Mouse (Mus musculus) frontal cortex, postnatal 14 days (tissue): ENCODE data around the gene Krt13.

Experiments used
- DNase-seq, 2 experiments: peaks; one replicate each; pipeline ENCODE4 v3.0.0; 2022; ENCODE audit warnings: low spot score in 2 of 2

The Krt13 gene

GRCm38 (mm10) chr11:100112935-100113741 is 8.2 kb downstream of the Krt13 start:
- no peak for DNase-seq

DNA sequence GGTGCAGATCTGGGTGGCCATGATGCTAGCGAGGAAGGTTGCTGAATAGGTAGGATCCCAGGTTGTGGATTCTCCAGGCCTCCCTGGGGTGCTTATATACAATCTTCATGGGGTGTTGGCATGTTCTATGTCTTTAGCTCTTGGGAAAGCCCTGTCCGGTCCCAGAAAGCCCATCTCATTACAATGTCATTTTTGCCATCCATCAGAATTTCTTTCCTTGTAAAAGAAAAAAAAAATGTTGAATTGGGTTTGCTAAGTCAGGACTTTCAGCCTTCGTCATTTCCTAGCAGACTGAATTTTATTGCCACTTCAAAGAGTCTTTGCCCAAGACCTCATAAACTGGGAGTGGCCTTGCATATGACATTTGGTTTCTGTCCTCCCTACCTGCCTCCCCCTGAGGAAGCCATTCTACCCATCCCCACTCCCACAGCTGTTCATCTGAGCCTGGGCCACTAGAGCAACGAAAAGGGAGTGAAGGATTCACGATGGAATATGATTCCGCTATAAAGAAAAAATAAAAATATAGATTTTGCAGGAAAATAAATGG is 15.7 kb downstream of the Krt13 start, which contains the start of gene Krt36:
TSS of gene Krt36 (minus strand) at position 51 of the 547 bp plus-strand sequence.
- no peak for DNase-seq

DNA sequence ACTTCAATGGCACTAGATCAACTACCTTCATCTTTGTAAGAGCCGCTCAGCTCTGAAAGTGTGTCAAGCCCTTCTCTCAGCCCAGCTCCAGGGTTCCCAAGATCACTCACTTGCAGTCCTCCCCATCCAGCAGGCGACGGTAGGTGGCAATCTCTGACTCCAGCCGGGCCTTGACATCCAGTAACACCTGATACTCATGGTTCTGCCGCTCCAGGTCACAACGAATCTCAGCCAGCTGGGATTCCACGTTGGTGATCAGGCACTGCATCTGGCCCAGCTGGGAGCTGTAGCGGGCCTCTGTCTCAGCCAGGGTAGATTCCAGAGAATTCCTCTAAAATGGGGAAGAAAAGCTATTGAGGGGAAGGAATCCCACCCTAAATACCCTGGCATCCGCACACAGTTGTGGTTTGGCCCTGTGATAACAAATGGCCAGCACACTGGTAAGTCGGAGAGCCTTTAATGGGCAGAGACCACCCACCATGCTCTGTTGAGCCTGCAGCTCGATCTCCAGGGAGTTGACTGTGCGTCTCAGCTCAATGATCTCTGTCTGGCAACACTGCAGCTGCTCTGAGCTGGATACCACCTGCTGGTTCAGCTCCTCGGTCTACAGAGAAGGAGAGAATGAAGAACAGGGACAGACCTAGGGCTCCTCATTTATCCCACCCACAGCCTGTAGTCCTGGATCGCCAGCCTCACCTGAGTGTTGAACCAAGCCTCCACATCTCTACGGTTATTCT is 18.5 kb downstream of the Krt13 start:
- DNase-seq: no peak

- DNase-seq: no peak
Measured at GRCm38 (mm10) chr11:100100391-100100790, 21.0 kb downstream of the Krt13 start.

GRCm38 (mm10) chr11:100097819-100098218 is 23.5 kb downstream of the Krt13 start:
- no peak for DNase-seq

- DNase-seq: no peak
Measured at GRCm38 (mm10) chr11:100096141-100096540, 25.2 kb downstream of the Krt13 start, which contains the start of gene Krt35. TSS of gene Krt35 (minus strand) at chr11:100096241.

- DNase-seq: no peak
Measured at GRCm38 (mm10) chr11:100088378-100089025, 32.9 kb downstream of the Krt13 start.

DNA sequence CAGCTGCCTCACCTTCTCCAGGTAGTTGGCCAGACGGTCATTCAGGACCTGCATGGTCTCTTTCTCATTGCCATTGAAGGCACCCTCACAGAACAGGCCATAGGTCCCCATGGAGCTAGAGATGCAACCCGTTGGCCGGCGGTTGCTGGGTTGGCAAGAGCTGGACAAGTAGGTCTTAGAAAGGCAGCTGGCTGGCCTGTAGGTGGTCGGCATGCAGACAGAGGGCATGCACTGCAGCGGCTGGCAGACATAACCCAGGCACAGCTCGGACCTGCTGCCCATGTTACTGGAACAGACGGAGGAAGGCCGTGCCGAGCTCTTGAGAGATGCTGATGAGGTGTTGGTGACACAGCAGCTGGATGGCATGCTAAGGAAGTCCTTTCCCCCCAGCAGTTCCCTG is 33.5 kb downstream of the Krt13 start, which contains the start of gene Krt32:
TSS of gene Krt32 (minus strand) at position 366 of the 400 bp plus-strand sequence.
- no peak for DNase-seq

DNA sequence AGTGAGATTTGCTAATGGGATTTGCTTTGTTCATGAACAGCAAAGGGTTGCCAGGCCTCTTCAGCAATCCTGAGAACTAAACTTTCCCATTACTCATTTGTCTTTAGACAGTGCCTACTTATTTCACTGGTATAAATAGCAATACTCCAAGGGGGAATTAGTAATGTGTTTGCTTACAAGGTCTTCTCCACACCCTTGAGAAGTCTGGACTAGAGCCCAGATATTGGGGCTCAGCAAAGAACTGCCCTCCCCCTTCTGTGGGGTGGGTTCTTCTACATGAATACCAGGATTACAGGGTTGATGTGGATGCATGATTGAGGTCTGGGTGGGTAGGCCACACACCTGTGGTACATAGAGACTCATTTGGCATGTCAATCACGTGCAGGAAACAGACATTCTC is 47.5 kb downstream of the Krt13 start:
- DNase-seq: no peak
